Mouse (Mus musculus) liver, embryonic 12.5 days (tissue): ENCODE measurements around the gene Ppfia1. TPM values are rescaled to one million over a fixed set of nuclear protein-coding genes. Genes with fewer than 3 reads are reported as not detected.

Experiments used
- ATAC-seq: fragments of 200-750 bp; cut with Nextera tagmentation; 2 replicates; pipeline ENCODE4 v1.8.0; 2017; ENCODE audit warnings: moderate number of reproducible peaks, mild to moderate bottlenecking, moderate library complexity
- H3K27ac ChIP-seq: fragments of 300-500 bp; sonication (generic); 2 replicates; pipeline ENCODE4 v1.5.1; 2016; ENCODE audit warnings: mild to moderate bottlenecking
- H3K27me3 ChIP-seq: fragments of 300-500 bp; sonication (generic); replicated peaks from 2 replicates; pipeline ENCODE4 v1.6.1; 2016; ENCODE audit warnings: mild to moderate bottlenecking, moderate library complexity
- H3K36me3 ChIP-seq: fragments of 300-500 bp; sonication (generic); 2 replicates; pipeline ENCODE4 v1.6.1; 2016; ENCODE audit warnings: mild to moderate bottlenecking, moderate library complexity
- H3K4me1 ChIP-seq: fragments of 300-500 bp; sonication (generic); 2 replicates; pipeline ENCODE4 v1.6.1; 2016
- H3K4me2 ChIP-seq: fragments of 300-500 bp; sonication (generic); 2 replicates; pipeline ENCODE4 v1.6.1; 2016; ENCODE audit warnings: mild to moderate bottlenecking, moderate library complexity
- H3K4me3 ChIP-seq: fragments of 300-500 bp; sonication (generic); 2 replicates; pipeline ENCODE4 v1.5.1; 2016; ENCODE audit warnings: mild to moderate bottlenecking, moderate library complexity
- H3K9ac ChIP-seq: fragments of 300-500 bp; sonication (generic); 2 replicates; pipeline ENCODE4 v1.6.1; 2016; ENCODE audit warnings: mild to moderate bottlenecking, moderate library complexity
- H3K9me3 ChIP-seq: fragments of 300-500 bp; sonication (generic); replicated peaks from 2 replicates; pipeline ENCODE4 v1.6.1; 2016; ENCODE audit warnings: mild to moderate bottlenecking, moderate library complexity
- WGBS: fragments of 180-500 bp; shearing (Covaris S2); methylation state at CpG from one replicate; pipeline ENCODE4 v1.1.7; 2016; ENCODE audit not compliant: insufficient replicate concordance; 5-methylcytosine and 5-hydroxymethylcytosine counted together
- polyA plus RNA-seq: library from polyadenylated mRNA; unstranded; fragments of >200 nt; fragmentation: Nextera tagmentation; extraction: Ambion mirVana; gene quantifications from 2 replicates; pipeline ENCODE4 v1.2.1, GENCODE M21; 2016

Ppfia1 gene
- polyA plus RNA-seq, 1 experiment from 2014 or later, result 29.1 TPM

- Histone ChIP-seq H3K4me2 (no peak overlapping the region), H3K4me1 (peaks cover 41% of the 10 kb centered on the region), H3K9ac (no peak overlapping the region), H3K4me3 (no peak overlapping the region), H3K27ac (no peak overlapping the region), H3K9me3 (no peaks in the 10 kb centered on the region), H3K36me3 (peaks cover 28% of the 10 kb centered on the region), H3K27me3 (no peaks in the 10 kb centered on the region)
- WGBS, result 61% methylated on average over 5 of the region's 5 CpGs
- no peak for ATAC-seq
These were observed 12.2 kb downstream of the Ppfia1 start for GRCm38 (mm10) chr7:144541351-144541750.

- Histone ChIP-seq H3K36me3 (peaks cover 9% of the 10 kb centered on the region; the same call in 1 of the 2 replicates), H3K4me2 (peak overlapping the region; percentile 37), H3K27ac (peak overlapping the region; percentile 87), H3K9me3 (no peaks in the 10 kb centered on the region), H3K27me3 (no peaks in the 10 kb centered on the region), H3K4me1 (peaks cover 62% of the 10 kb centered on the region), H3K4me3 (no peak overlapping the region), H3K9ac (peak overlapping the region; percentile 46; the same call in 1 of the 2 replicates)
- ATAC-seq, result peak; percentile 98
- 20% methylated on average over 2 of the region's 2 CpGs for WGBS
These were observed 14.4 kb downstream of the Ppfia1 start for GRCm38 (mm10) chr7:144539146-144539545.

GRCm38 (mm10) chr7:144538030-144538644, 15.4 kb downstream of the Ppfia1 start:
- ATAC-seq, result no peak
- peak overlapping the region; percentile 87 for H3K27ac ChIP-seq
- no peaks in the 10 kb centered on the region for H3K9me3 ChIP-seq
- WGBS, result 90% methylated on average over 4 of the region's 4 CpGs
- no peak overlapping the region for H3K4me2 ChIP-seq
- H3K4me1 ChIP-seq, result peaks cover 64% of the 10 kb centered on the region
- no peak overlapping the region for H3K9ac ChIP-seq
- no peaks in the 10 kb centered on the region for H3K36me3 ChIP-seq
- H3K4me3 ChIP-seq, result no peak overlapping the region
- no peaks in the 10 kb centered on the region for H3K27me3 ChIP-seq

GRCm38 (mm10) chr7:144536367-144536766, 17.2 kb downstream of the Ppfia1 start:
- no peaks in the 10 kb centered on the region for H3K27me3 ChIP-seq
- no peak overlapping the region for H3K27ac ChIP-seq
- peaks cover 79% of the 10 kb centered on the region for H3K4me1 ChIP-seq
- no peaks in the 10 kb centered on the region for H3K9me3 ChIP-seq
- H3K4me2 ChIP-seq, result no peak overlapping the region
- no peak overlapping the region for H3K9ac ChIP-seq
- H3K4me3 ChIP-seq, result no peak overlapping the region
- 52% methylated on average over 3 of the region's 3 CpGs for WGBS
- H3K36me3 ChIP-seq, result no peaks in the 10 kb centered on the region
- ATAC-seq, result no peak

GRCm38 (mm10) chr7:144534773-144535172, 18.8 kb downstream of the Ppfia1 start:
- Histone ChIP-seq H3K27ac (no peak overlapping the region), H3K9me3 (no peaks in the 10 kb centered on the region), H3K4me2 (no peak overlapping the region), H3K27me3 (no peaks in the 10 kb centered on the region), H3K4me1 (peaks cover 73% of the 10 kb centered on the region), H3K36me3 (no peaks in the 10 kb centered on the region), H3K9ac (no peak overlapping the region), H3K4me3 (no peak overlapping the region)
- ATAC-seq, result no peak
- 56% methylated on average over 3 of the region's 3 CpGs for WGBS

GRCm38 (mm10) chr7:144531585-144532378, 21.7 kb downstream of the Ppfia1 start:
- WGBS, result 38% methylated on average over 7 of the region's 7 CpGs
- no peaks in the 10 kb centered on the region for H3K36me3 ChIP-seq
- no peak overlapping the region; the same call in 1 of the 2 replicates for H3K27ac ChIP-seq
- H3K9ac ChIP-seq, result no peak overlapping the region
- ATAC-seq, result no peak
- no peak overlapping the region for H3K4me3 ChIP-seq
- no peaks in the 10 kb centered on the region for H3K27me3 ChIP-seq
- H3K4me2 ChIP-seq, result no peak overlapping the region
- no peaks in the 10 kb centered on the region for H3K9me3 ChIP-seq
- peaks cover 77% of the 10 kb centered on the region for H3K4me1 ChIP-seq

GRCm38 (mm10) chr7:144529851-144530250, 23.7 kb downstream of the Ppfia1 start:
- Histone ChIP-seq H3K4me1 (peaks cover 76% of the 10 kb centered on the region), H3K27me3 (no peaks in the 10 kb centered on the region), H3K4me2 (no peak overlapping the region), H3K4me3 (no peak overlapping the region), H3K9me3 (no peaks in the 10 kb centered on the region), H3K9ac (no peak overlapping the region; the same call in 1 of the 2 replicates), H3K27ac (no peak overlapping the region), H3K36me3 (no peaks in the 10 kb centered on the region)
- WGBS, result 70% methylated on average over 3 of the region's 3 CpGs
- ATAC-seq, result no peak

GRCm38 (mm10) chr7:144527723-144528221, 25.8 kb downstream of the Ppfia1 start:
- H3K4me1 ChIP-seq, result peaks cover 83% of the 10 kb centered on the region
- no peak overlapping the region for H3K4me2 ChIP-seq
- H3K27me3 ChIP-seq, result no peaks in the 10 kb centered on the region
- H3K36me3 ChIP-seq, result no peaks in the 10 kb centered on the region
- H3K4me3 ChIP-seq, result no peak overlapping the region
- no peak for ATAC-seq
- H3K9ac ChIP-seq, result no peak overlapping the region
- no peak overlapping the region for H3K27ac ChIP-seq
- no peaks in the 10 kb centered on the region for H3K9me3 ChIP-seq
- 53% methylated on average over 1 of the region's 1 CpGs for WGBS

GRCm38 (mm10) chr7:144526649-144527048, 26.9 kb downstream of the Ppfia1 start:
- Histone ChIP-seq H3K27me3 (no peaks in the 10 kb centered on the region), H3K36me3 (0 out of 2 replicates have a peak, but pooled peaks cover 3% of the 10 kb centered on the region), H3K4me3 (no peak overlapping the region), H3K9ac (no peak overlapping the region), H3K4me2 (no peak overlapping the region), H3K4me1 (peaks cover 83% of the 10 kb centered on the region), H3K27ac (no peak overlapping the region), H3K9me3 (no peaks in the 10 kb centered on the region)
- 56% methylated on average over 2 of the region's 2 CpGs for WGBS
- ATAC-seq, result no peak

GRCm38 (mm10) chr7:144524427-144525191, 28.9 kb downstream of the Ppfia1 start:
- WGBS, result 40% methylated on average over 6 of the region's 6 CpGs
- Histone ChIP-seq H3K27ac (peak overlapping the region; percentile 88), H3K9ac (peak overlapping the region; percentile 51)

GRCm38 (mm10) chr7:144523415-144523814, 30.1 kb downstream of the Ppfia1 start:
- Histone ChIP-seq H3K27ac (peak overlapping the region; percentile 90), H3K4me3 (no peak overlapping the region), H3K4me1 (peaks cover 68% of the 10 kb centered on the region), H3K36me3 (peaks cover 26% of the 10 kb centered on the region), H3K9me3 (no peaks in the 10 kb centered on the region), H3K27me3 (no peaks in the 10 kb centered on the region), H3K9ac (peak overlapping the region; percentile 41), H3K4me2 (peak overlapping the region; percentile 62)
- ATAC-seq, result peak; percentile 99
- 11% methylated on average over 3 of the region's 3 CpGs for WGBS

More at GRCm38 (mm10) chr7:144524427-144525191, 28.9 kb downstream of the Ppfia1 start:
- Histone ChIP-seq H3K4me1 (peaks cover 73% of the 10 kb centered on the region), H3K36me3 (peaks cover 14% of the 10 kb centered on the region), H3K4me3 (no peak overlapping the region), H3K27me3 (no peaks in the 10 kb centered on the region), H3K4me2 (peak overlapping the region; percentile 24), H3K9me3 (no peaks in the 10 kb centered on the region)
- ATAC-seq, result peak; percentile 47; the same call in 1 of the 2 replicates
